Mouse (Mus musculus): Measurements from ENCODE around the gene Gpc3. TPM values are rescaled to one million over a fixed set of nuclear protein-coding genes. Genes with fewer than 3 reads are reported as not detected.

Gene Gpc3
- polyA plus RNA-seq, 1 experiment from 2014 or later = 560 TPM

- H3K9ac ChIP-seq (ENCODE audit: low read length) = no peak overlapping the region
- WGBS = 67% methylated on average over 2 of the region's 2 CpGs
- no peak overlapping the region for H3K27ac ChIP-seq (ENCODE audit: low read length)
- no peaks in the 10 kb centered on the region for H3K4me1 ChIP-seq (ENCODE audit: control insufficient read depth, insufficient read depth, low read length)
- H3K4me2 ChIP-seq (ENCODE audit: low read depth, low read length) = no peak overlapping the region
- H3K27me3 ChIP-seq (ENCODE audit: control insufficient read depth, insufficient read depth, low read length) = no peaks in the 10 kb centered on the region
- no peaks in the 10 kb centered on the region for H3K36me3 ChIP-seq (ENCODE audit: control insufficient read depth, insufficient read depth, low read length)
- H3K9me3 ChIP-seq (replicated peaks; ENCODE audit: control insufficient read depth, low read length) = no peaks in the 10 kb centered on the region
- H3K4me3 ChIP-seq (replicated peaks; ENCODE audit: low read length) = no peak overlapping the region
- ATAC-seq (ENCODE audit: insufficient read depth, low FRiP score) = no peak
Measured at GRCm38 (mm10) chrX:52449177-52449576, 164.6 kb downstream of the Gpc3 start.

- H3K36me3 ChIP-seq (ENCODE audit: control insufficient read depth, insufficient read depth, low read length) = no peaks in the 10 kb centered on the region
- 44% methylated on average over 3 of the region's 3 CpGs for WGBS
- H3K27ac ChIP-seq (ENCODE audit: low read length) = no peak overlapping the region
- H3K4me2 ChIP-seq (ENCODE audit: low read depth, low read length) = no peak overlapping the region
- H3K9ac ChIP-seq (ENCODE audit: low read length) = no peak overlapping the region
- no peak overlapping the region for H3K4me3 ChIP-seq (replicated peaks; ENCODE audit: low read length)
- no peaks in the 10 kb centered on the region for H3K4me1 ChIP-seq (ENCODE audit: control insufficient read depth, insufficient read depth, low read length)
- H3K27me3 ChIP-seq (ENCODE audit: control insufficient read depth, insufficient read depth, low read length) = no peaks in the 10 kb centered on the region
- H3K9me3 ChIP-seq (replicated peaks; ENCODE audit: control insufficient read depth, low read length) = no peaks in the 10 kb centered on the region
- ATAC-seq (ENCODE audit: insufficient read depth, low FRiP score) = no peak
Measured at GRCm38 (mm10) chrX:52448496-52448895, 165.3 kb downstream of the Gpc3 start.

- H3K4me2 ChIP-seq (ENCODE audit: low read depth, low read length) = no peak overlapping the region
- H3K4me1 ChIP-seq (ENCODE audit: control insufficient read depth, insufficient read depth, low read length) = no peaks in the 10 kb centered on the region
- H3K36me3 ChIP-seq (ENCODE audit: control insufficient read depth, insufficient read depth, low read length) = no peaks in the 10 kb centered on the region
- no peaks in the 10 kb centered on the region for H3K9me3 ChIP-seq (replicated peaks; ENCODE audit: control insufficient read depth, low read length)
- H3K4me3 ChIP-seq (replicated peaks; ENCODE audit: low read length) = no peak overlapping the region
- no peak overlapping the region for H3K27ac ChIP-seq (ENCODE audit: low read length)
- H3K9ac ChIP-seq (ENCODE audit: low read length) = no peak overlapping the region
- H3K27me3 ChIP-seq (ENCODE audit: control insufficient read depth, insufficient read depth, low read length) = no peaks in the 10 kb centered on the region
- ATAC-seq (ENCODE audit: insufficient read depth, low FRiP score) = no peak
- 26% methylated on average over 3 of the region's 3 CpGs for WGBS
Measured at GRCm38 (mm10) chrX:52446530-52446929, 167.2 kb downstream of the Gpc3 start.

- ATAC-seq (ENCODE audit: insufficient read depth, low FRiP score) = no peak
- H3K27me3 ChIP-seq (ENCODE audit: control insufficient read depth, insufficient read depth, low read length) = no peaks in the 10 kb centered on the region
- no peaks in the 10 kb centered on the region for H3K9me3 ChIP-seq (replicated peaks; ENCODE audit: control insufficient read depth, low read length)
- 70% methylated on average over 2 of the region's 2 CpGs for WGBS
- H3K4me1 ChIP-seq (ENCODE audit: control insufficient read depth, insufficient read depth, low read length) = no peaks in the 10 kb centered on the region
- H3K36me3 ChIP-seq (ENCODE audit: control insufficient read depth, insufficient read depth, low read length) = no peaks in the 10 kb centered on the region
- H3K4me2 ChIP-seq (ENCODE audit: low read depth, low read length) = no peak overlapping the region
- no peak overlapping the region for H3K27ac ChIP-seq (ENCODE audit: low read length)
- no peak overlapping the region for H3K4me3 ChIP-seq (replicated peaks; ENCODE audit: low read length)
- no peak overlapping the region for H3K9ac ChIP-seq (ENCODE audit: low read length)
Measured at GRCm38 (mm10) chrX:52444977-52445376, 168.8 kb downstream of the Gpc3 start.

GRCm38 (mm10) chrX:52441798-52442197 is 172.0 kb downstream of the Gpc3 start:
- WGBS = 64% methylated on average over 3 of the region's 3 CpGs

GRCm38 (mm10) chrX:52439421-52439820 is 174.3 kb downstream of the Gpc3 start:
- no peak overlapping the region for H3K4me3 ChIP-seq (replicated peaks; ENCODE audit: low read length)
- no peaks in the 10 kb centered on the region for H3K36me3 ChIP-seq (ENCODE audit: control insufficient read depth, insufficient read depth, low read length)
- H3K4me1 ChIP-seq (ENCODE audit: control insufficient read depth, insufficient read depth, low read length) = no peaks in the 10 kb centered on the region
- no peaks in the 10 kb centered on the region for H3K27me3 ChIP-seq (ENCODE audit: control insufficient read depth, insufficient read depth, low read length)
- no peak overlapping the region for H3K9ac ChIP-seq (ENCODE audit: low read length)
- H3K27ac ChIP-seq (ENCODE audit: low read length) = no peak overlapping the region
- no peak for ATAC-seq (ENCODE audit: insufficient read depth, low FRiP score)
- H3K9me3 ChIP-seq (replicated peaks; ENCODE audit: control insufficient read depth, low read length) = no peaks in the 10 kb centered on the region
- H3K4me2 ChIP-seq (ENCODE audit: low read depth, low read length) = no peak overlapping the region
- 59% methylated on average over 5 of the region's 5 CpGs for WGBS

More at GRCm38 (mm10) chrX:52441798-52442197, 172.0 kb downstream of the Gpc3 start:
- no peaks in the 10 kb centered on the region for H3K27me3 ChIP-seq (ENCODE audit: control insufficient read depth, insufficient read depth, low read length)
- no peak overlapping the region for H3K9ac ChIP-seq (ENCODE audit: low read length)
- no peak overlapping the region for H3K4me3 ChIP-seq (replicated peaks; ENCODE audit: low read length)
- H3K27ac ChIP-seq (ENCODE audit: low read length) = no peak overlapping the region
- no peaks in the 10 kb centered on the region for H3K36me3 ChIP-seq (ENCODE audit: control insufficient read depth, insufficient read depth, low read length)
- H3K4me2 ChIP-seq (ENCODE audit: low read depth, low read length) = no peak overlapping the region
- H3K9me3 ChIP-seq (replicated peaks; ENCODE audit: control insufficient read depth, low read length) = no peaks in the 10 kb centered on the region
- no peaks in the 10 kb centered on the region for H3K4me1 ChIP-seq (ENCODE audit: control insufficient read depth, insufficient read depth, low read length)
- ATAC-seq (ENCODE audit: insufficient read depth, low FRiP score) = no peak

GRCm38 (mm10) chrX:52425605-52426004 is 188.1 kb downstream of the Gpc3 start:
- no peak overlapping the region for H3K4me2 ChIP-seq (ENCODE audit: low read depth, low read length)
- no peaks in the 10 kb centered on the region for H3K9me3 ChIP-seq (replicated peaks; ENCODE audit: control insufficient read depth, low read length)
- ATAC-seq (ENCODE audit: insufficient read depth, low FRiP score) = no peak
- no peak overlapping the region for H3K9ac ChIP-seq (ENCODE audit: low read length)
- H3K4me3 ChIP-seq (replicated peaks; ENCODE audit: low read length) = no peak overlapping the region
- H3K4me1 ChIP-seq (ENCODE audit: control insufficient read depth, insufficient read depth, low read length) = no peaks in the 10 kb centered on the region
- WGBS = 88% methylated on average over 5 of the region's 5 CpGs
- H3K27ac ChIP-seq (ENCODE audit: low read length) = no peak overlapping the region
- H3K27me3 ChIP-seq (ENCODE audit: control insufficient read depth, insufficient read depth, low read length) = no peaks in the 10 kb centered on the region; the same call in 1 of the 2 replicates
- no peaks in the 10 kb centered on the region for H3K36me3 ChIP-seq (ENCODE audit: control insufficient read depth, insufficient read depth, low read length)

- Histone ChIP-seq H3K9me3 (replicated peaks; ENCODE audit: control insufficient read depth, low read length) (no peaks in the 10 kb centered on the region), H3K9ac (ENCODE audit: low read length) (no peak overlapping the region), H3K27me3 (ENCODE audit: control insufficient read depth, insufficient read depth, low read length) (no peaks in the 10 kb centered on the region; the same call in 1 of the 2 replicates), H3K27ac (ENCODE audit: low read length) (no peak overlapping the region), H3K4me2 (ENCODE audit: low read depth, low read length) (no peak overlapping the region), H3K4me1 (ENCODE audit: control insufficient read depth, insufficient read depth, low read length) (no peaks in the 10 kb centered on the region), H3K4me3 (replicated peaks; ENCODE audit: low read length) (no peak overlapping the region), H3K36me3 (ENCODE audit: control insufficient read depth, insufficient read depth, low read length) (no peaks in the 10 kb centered on the region)
- ATAC-seq (ENCODE audit: insufficient read depth, low FRiP score) = no peak
- WGBS = 73% methylated on average over 3 of the region's 3 CpGs
Measured at GRCm38 (mm10) chrX:52419850-52420249, 193.9 kb downstream of the Gpc3 start.

- Histone ChIP-seq H3K4me1 (ENCODE audit: control insufficient read depth, insufficient read depth, low read length) (no peaks in the 10 kb centered on the region), H3K9ac (ENCODE audit: low read length) (no peak overlapping the region), H3K36me3 (ENCODE audit: control insufficient read depth, insufficient read depth, low read length) (no peaks in the 10 kb centered on the region), H3K9me3 (replicated peaks; ENCODE audit: control insufficient read depth, low read length) (no peaks in the 10 kb centered on the region), H3K4me3 (replicated peaks; ENCODE audit: low read length) (no peak overlapping the region), H3K27ac (ENCODE audit: low read length) (no peak overlapping the region), H3K27me3 (ENCODE audit: control insufficient read depth, insufficient read depth, low read length) (no peaks in the 10 kb centered on the region), H3K4me2 (ENCODE audit: low read depth, low read length) (no peak overlapping the region)
- WGBS = 78% methylated on average over 3 of the region's 3 CpGs
- ATAC-seq (ENCODE audit: insufficient read depth, low FRiP score) = no peak
Measured at GRCm38 (mm10) chrX:52412936-52413335, 200.8 kb downstream of the Gpc3 start.

- Histone ChIP-seq H3K9me3 (replicated peaks; ENCODE audit: control insufficient read depth, low read length) (no peaks in the 10 kb centered on the region), H3K4me3 (replicated peaks; ENCODE audit: low read length) (no peak overlapping the region), H3K4me1 (ENCODE audit: control insufficient read depth, insufficient read depth, low read length) (no peaks in the 10 kb centered on the region), H3K27me3 (ENCODE audit: control insufficient read depth, insufficient read depth, low read length) (no peaks in the 10 kb centered on the region), H3K36me3 (ENCODE audit: control insufficient read depth, insufficient read depth, low read length) (no peaks in the 10 kb centered on the region), H3K4me2 (ENCODE audit: low read depth, low read length) (no peak overlapping the region), H3K27ac (ENCODE audit: low read length) (no peak overlapping the region), H3K9ac (ENCODE audit: low read length) (no peak overlapping the region)
- WGBS = 89% methylated on average over 2 of the region's 2 CpGs
- no peak for ATAC-seq (ENCODE audit: insufficient read depth, low FRiP score)
Measured at GRCm38 (mm10) chrX:52401188-52401587, 212.6 kb downstream of the Gpc3 start.

Data from stomach, embryonic 16.5 days (tissue).